Mouse (Mus musculus): ENCODE data around the gene Srpk2.

GRCm38 (mm10) chr5:23656590-23656989, 27.8 kb downstream of the Srpk2 start:
- TF ChIP-seq CTCF (IDR thresholded peaks at IDR 0.05; ENCODE audit: control insufficient read depth, insufficient read depth, low read length) (no peak), POLR2A (IDR thresholded peaks at IDR 0.05; ENCODE audit: borderline replicate concordance, control insufficient read depth, low read depth, low read length) (no peak)
